Mouse (Mus musculus): Measurements from ENCODE around the gene Igdcc4. TPM values are rescaled to one million over a fixed set of nuclear protein-coding genes. Genes with fewer than 3 reads are reported as not detected.
A peak's percentile ranks its signal among the peaks of the same experiment; 100 is the strongest.

The Igdcc4 gene
- polyA plus RNA-seq, 1 experiment from 2014 or later: 10.9 TPM

DNA sequence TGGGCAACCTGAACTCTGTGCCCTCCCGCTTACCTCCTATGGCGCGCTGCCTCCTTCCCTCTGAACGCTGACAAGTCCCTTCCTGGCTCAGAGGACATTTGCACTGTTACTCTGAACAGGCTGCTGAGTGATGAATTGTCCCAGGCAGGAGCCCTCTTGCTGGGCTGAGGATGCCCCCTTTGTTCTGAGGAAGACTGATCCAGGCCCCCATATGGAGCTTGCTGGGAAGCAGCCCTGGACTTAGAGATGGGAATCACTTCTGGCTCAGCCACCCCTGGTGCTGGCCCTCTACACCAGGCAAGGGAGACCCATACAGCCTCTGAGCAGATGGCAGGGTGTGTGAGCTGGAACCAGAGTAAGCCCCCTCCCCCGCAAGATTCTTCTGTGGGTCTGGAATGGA lies 44.7 kb downstream of the Igdcc4 start:
- H3K9ac ChIP-seq (replicated peaks; ENCODE audit: low read length): no peak overlapping the region
- 0 out of 2 replicates have a peak, but pooled peaks cover 2% of the 10 kb centered on the region for H3K36me3 ChIP-seq (ENCODE audit: insufficient read depth, low read length)
- 78% methylated on average over 5 of the region's 5 CpGs for WGBS

DNA sequence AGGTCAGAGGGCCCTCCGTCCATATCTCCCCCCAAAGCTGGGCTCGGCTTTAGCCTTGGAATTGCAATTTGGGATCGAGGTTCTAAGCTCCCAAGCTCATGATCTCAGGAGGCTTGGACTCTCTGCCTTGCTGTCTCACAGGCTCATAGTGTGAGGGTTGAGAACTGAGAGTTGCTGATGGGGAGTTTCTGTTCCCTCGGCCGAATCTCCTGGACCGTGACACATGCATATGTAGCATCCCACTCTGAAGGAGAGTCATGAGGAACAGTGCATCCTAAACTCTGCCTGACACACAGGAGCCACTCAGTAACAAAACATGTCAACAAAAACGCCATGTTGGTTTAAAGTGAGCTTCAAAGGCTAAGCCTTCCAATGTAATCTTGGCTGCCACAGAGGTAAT lies 47.2 kb downstream of the Igdcc4 start:
- H3K36me3 ChIP-seq (ENCODE audit: insufficient read depth, low read length): 0 out of 2 replicates have a peak, but pooled peaks cover 2% of the 10 kb centered on the region
- H3K4me3 ChIP-seq (ENCODE audit: low read length): no peak overlapping the region
- no peak overlapping the region for H3K27ac ChIP-seq (ENCODE audit: low read length)
- H3K9me3 ChIP-seq (ENCODE audit: low read length): no peaks in the 10 kb centered on the region
- WGBS: 82% methylated on average over 7 of the region's 7 CpGs
- peaks cover 7% of the 10 kb centered on the region for H3K4me1 ChIP-seq (ENCODE audit: insufficient read depth, low read length)
- ATAC-seq (ENCODE audit: low FRiP score, low TSS enrichment): no peak
- H3K27me3 ChIP-seq (ENCODE audit: insufficient read depth, low read length): 0 out of 2 replicates have a peak, but pooled peaks cover under 1% of the 10 kb centered on the region
- H3K4me2 ChIP-seq (replicated peaks; ENCODE audit: low read depth, low read length): no peak overlapping the region
- H3K9ac ChIP-seq (replicated peaks; ENCODE audit: low read length): no peak overlapping the region

More for the DNA sequence above, 44.7 kb downstream of the Igdcc4 start:
- Histone ChIP-seq H3K4me3 (ENCODE audit: low read length) (no peak overlapping the region), H3K4me2 (replicated peaks; ENCODE audit: low read depth, low read length) (no peak overlapping the region), H3K27me3 (ENCODE audit: insufficient read depth, low read length) (0 out of 2 replicates have a peak, but pooled peaks cover 4% of the 10 kb centered on the region), H3K4me1 (ENCODE audit: insufficient read depth, low read length) (peaks cover 9% of the 10 kb centered on the region), H3K27ac (ENCODE audit: low read length) (no peak overlapping the region), H3K9me3 (ENCODE audit: low read length) (no peaks in the 10 kb centered on the region)
- no peak for ATAC-seq (ENCODE audit: low FRiP score, low TSS enrichment)

DNA sequence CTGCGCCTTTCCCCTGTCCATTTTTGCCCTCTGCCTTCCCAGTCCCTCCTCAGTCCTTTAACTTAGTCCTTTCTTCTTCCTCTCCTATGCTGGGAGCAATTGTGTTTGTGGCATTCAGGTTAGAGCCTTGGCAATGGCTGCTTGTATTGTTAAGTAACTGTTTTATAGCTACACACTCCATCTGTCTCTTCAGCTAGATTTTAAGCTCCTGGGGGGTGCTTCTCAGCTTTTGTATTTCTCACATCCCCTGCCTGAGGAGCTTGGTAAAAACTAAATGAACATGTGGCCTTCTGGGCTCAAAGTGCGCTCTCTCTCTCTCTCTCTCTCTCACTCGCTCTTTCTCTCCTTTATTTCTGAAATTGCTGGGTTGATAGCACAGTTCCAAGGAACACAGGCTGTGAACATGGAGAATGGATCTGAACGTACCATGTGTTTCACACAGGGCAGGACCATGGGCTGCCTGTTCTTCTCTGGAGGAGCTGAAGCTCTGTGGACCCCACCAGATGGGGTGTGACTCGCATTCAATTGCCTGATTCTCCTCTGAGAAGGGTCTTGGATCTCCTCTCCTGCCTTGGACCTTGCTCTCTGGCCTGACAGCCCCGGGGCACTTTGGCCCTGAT lies 51.5 kb downstream of the Igdcc4 start:
- Histone ChIP-seq H3K4me2 (replicated peaks; ENCODE audit: low read depth, low read length) (no peak overlapping the region), H3K9me3 (ENCODE audit: low read length) (no peaks in the 10 kb centered on the region), H3K4me3 (ENCODE audit: low read length) (no peak overlapping the region), H3K27me3 (ENCODE audit: insufficient read depth, low read length) (no peaks in the 10 kb centered on the region), H3K27ac (ENCODE audit: low read length) (peak overlapping the region; percentile 57), H3K36me3 (ENCODE audit: insufficient read depth, low read length) (no peaks in the 10 kb centered on the region), H3K4me1 (ENCODE audit: insufficient read depth, low read length) (peaks cover 47% of the 10 kb centered on the region), H3K9ac (replicated peaks; ENCODE audit: low read length) (0 out of 2 replicates have a peak overlapping the region, but pooled peaks have one; percentile 5)
- no peak for ATAC-seq (ENCODE audit: low FRiP score, low TSS enrichment)
- 53% methylated on average over 6 of the region's 6 CpGs for WGBS

DNA sequence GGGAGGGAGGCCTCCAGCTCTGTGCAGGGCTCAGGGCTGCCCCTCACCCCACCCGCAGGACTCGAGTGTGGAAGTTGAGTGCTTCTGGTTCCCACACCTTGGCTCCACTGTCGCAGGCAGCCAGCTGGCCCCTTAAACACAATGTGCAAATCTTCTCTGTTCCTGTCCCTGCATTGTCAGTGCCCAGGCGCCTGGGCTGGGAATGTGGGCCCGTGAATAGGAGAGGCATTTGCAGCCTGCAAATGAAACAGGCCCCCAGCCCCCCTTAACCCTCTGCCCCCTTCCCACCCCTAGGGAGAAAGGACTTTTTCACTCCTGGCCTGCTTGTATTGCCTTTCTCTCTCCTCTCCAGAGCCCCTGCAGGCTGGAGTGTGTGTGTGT lies 52.0 kb downstream of the Igdcc4 start:
- no peaks in the 10 kb centered on the region for H3K36me3 ChIP-seq (ENCODE audit: insufficient read depth, low read length)
- ATAC-seq (ENCODE audit: low FRiP score, low TSS enrichment): peak; percentile 66; the same call in 1 of the 2 replicates
- peaks cover 50% of the 10 kb centered on the region for H3K4me1 ChIP-seq (ENCODE audit: insufficient read depth, low read length)
- H3K4me2 ChIP-seq (replicated peaks; ENCODE audit: low read depth, low read length): no peak overlapping the region
- H3K9ac ChIP-seq (replicated peaks; ENCODE audit: low read length): 0 out of 2 replicates have a peak overlapping the region, but pooled peaks have one; percentile 5
- H3K27me3 ChIP-seq (ENCODE audit: insufficient read depth, low read length): no peaks in the 10 kb centered on the region
- H3K27ac ChIP-seq (ENCODE audit: low read length): peak overlapping the region; percentile 57
- no peak overlapping the region for H3K4me3 ChIP-seq (ENCODE audit: low read length)
- WGBS: 14% methylated on average over 5 of the region's 5 CpGs
- H3K9me3 ChIP-seq (ENCODE audit: low read length): no peaks in the 10 kb centered on the region

DNA sequence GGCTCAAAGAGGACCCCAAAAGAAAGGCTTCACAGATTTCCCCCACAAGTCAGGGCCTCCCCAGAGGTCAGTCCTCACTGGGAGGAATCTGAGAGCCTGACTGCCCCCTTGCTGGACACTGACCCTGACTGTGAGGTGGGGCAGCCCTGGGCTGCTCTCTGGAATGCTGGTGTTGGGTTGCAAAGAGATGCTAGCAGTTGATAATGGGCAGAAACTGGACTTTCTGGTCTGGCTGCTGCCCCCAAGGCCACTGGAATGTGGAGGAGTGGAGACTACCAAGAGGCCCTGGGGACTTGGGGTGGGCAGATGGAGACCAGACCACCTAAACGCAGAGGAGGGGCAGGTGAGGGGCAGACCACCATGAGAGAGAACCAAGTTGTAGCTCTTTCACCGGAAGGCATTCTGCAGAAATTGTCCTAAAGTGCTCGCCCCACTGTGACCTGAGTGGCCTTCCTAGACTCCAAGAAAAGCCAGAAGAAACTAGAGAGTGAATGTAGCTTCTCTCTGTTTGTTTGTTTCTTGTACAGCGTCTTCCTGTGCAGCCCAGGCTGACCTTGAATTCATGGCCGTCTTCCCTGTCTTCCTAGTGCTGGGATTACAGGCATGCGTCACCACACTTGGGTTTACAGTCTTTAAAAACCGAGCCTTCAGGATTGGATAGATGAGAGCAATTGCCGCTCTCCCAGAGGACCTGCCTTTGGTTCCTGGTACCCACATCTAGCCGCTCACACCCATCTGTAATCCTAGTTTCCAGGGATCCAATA lies 53.6 kb downstream of the Igdcc4 start:
- ATAC-seq (ENCODE audit: low FRiP score, low TSS enrichment): peak; percentile 72
- Histone ChIP-seq H3K36me3 (ENCODE audit: insufficient read depth, low read length) (no peaks in the 10 kb centered on the region), H3K9me3 (ENCODE audit: low read length) (no peaks in the 10 kb centered on the region), H3K9ac (replicated peaks; ENCODE audit: low read length) (no peak overlapping the region; the same call in 1 of the 2 replicates), H3K4me3 (ENCODE audit: low read length) (no peak overlapping the region), H3K4me1 (ENCODE audit: insufficient read depth, low read length) (peaks cover 50% of the 10 kb centered on the region), H3K27me3 (ENCODE audit: insufficient read depth, low read length) (no peaks in the 10 kb centered on the region), H3K4me2 (replicated peaks; ENCODE audit: low read depth, low read length) (peak overlapping the region; percentile 29; the same call in 1 of the 2 replicates), H3K27ac (ENCODE audit: low read length) (peak overlapping the region; percentile 90)
- WGBS: 46% methylated on average over 9 of the region's 9 CpGs

DNA sequence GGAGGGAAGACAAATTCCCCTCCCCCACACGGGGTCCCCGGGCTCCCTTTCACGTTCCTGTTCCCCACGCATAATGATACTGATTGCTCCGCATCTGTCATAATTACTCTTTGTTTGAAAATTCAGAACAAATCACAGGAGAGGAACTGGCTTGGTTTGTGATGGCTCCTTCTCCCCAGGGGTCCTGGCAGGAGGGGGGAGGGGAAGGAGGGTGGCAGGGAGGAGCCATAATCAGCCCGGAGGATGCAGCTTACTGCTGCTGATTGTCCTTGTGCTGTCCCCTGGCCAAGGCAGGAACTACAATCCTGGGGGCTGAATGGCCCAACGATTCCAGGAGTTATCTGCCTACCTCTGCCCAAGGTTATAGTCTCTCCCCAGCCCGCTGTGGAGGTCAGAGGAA lies 55.3 kb downstream of the Igdcc4 start:
- no peak for ATAC-seq (ENCODE audit: low FRiP score, low TSS enrichment)
- WGBS: 7% methylated on average over 8 of the region's 8 CpGs
- no peak overlapping the region; the same call in 1 of the 2 replicates for H3K9ac ChIP-seq (replicated peaks; ENCODE audit: low read length)
- H3K4me1 ChIP-seq (ENCODE audit: insufficient read depth, low read length): peaks cover 50% of the 10 kb centered on the region
- H3K27ac ChIP-seq (ENCODE audit: low read length): no peak overlapping the region
- H3K36me3 ChIP-seq (ENCODE audit: insufficient read depth, low read length): no peaks in the 10 kb centered on the region
- no peaks in the 10 kb centered on the region for H3K9me3 ChIP-seq (ENCODE audit: low read length)
- 0 out of 2 replicates have a peak overlapping the region, but pooled peaks have one; percentile 11 for H3K4me2 ChIP-seq (replicated peaks; ENCODE audit: low read depth, low read length)
- H3K27me3 ChIP-seq (ENCODE audit: insufficient read depth, low read length): peaks cover 9% of the 10 kb centered on the region
- no peak overlapping the region for H3K4me3 ChIP-seq (ENCODE audit: low read length)

DNA sequence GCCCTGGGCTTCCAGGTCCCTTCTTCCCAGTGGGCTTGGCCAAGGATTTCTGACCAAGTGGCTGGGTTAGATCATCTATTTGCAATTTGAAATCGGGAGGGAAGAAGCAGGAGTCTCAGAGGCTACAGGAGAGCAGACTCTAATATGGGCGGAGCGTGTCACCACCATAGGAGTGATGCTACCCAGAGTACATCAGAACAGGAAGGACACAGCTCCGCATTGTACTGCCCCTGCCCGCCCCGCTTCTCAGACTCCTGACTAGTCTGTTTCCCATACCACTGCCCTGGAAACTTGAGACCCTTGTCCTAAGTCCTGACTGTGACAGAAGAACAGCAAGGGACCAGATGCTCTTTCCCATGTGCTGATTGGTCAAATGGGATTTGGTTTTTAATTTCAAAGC lies 56.3 kb downstream of the Igdcc4 start:
- Histone ChIP-seq H3K9me3 (ENCODE audit: low read length) (no peaks in the 10 kb centered on the region), H3K27me3 (ENCODE audit: insufficient read depth, low read length) (peaks cover 15% of the 10 kb centered on the region), H3K9ac (replicated peaks; ENCODE audit: low read length) (no peak overlapping the region), H3K27ac (ENCODE audit: low read length) (no peak overlapping the region), H3K4me2 (replicated peaks; ENCODE audit: low read depth, low read length) (no peak overlapping the region), H3K4me1 (ENCODE audit: insufficient read depth, low read length) (peaks cover 54% of the 10 kb centered on the region), H3K36me3 (ENCODE audit: insufficient read depth, low read length) (no peaks in the 10 kb centered on the region), H3K4me3 (ENCODE audit: low read length) (no peak overlapping the region)
- WGBS: 51% methylated on average over 6 of the region's 6 CpGs
- no peak for ATAC-seq (ENCODE audit: low FRiP score, low TSS enrichment)

DNA sequence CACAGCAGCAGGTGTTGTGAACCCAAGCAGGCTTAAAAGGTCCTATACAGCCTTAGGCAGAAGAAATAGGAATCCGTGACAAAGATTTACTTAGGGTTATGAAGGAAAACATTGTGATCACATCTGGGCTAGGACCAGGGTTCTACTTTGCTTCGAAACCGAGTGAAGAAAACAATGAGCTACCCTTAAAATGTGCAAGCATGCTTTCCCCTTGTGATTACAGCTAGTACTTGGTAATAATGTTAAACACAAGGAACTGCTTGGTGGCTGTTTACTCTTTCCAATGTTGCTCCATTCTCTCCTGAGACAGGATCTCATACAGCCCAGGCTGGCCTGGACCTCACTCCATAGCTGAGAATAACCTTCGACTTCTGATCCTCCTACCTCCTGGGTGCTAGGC lies 59.9 kb downstream of the Igdcc4 start:
- Histone ChIP-seq H3K27ac (ENCODE audit: low read length) (no peak overlapping the region), H3K9ac (replicated peaks; ENCODE audit: low read length) (no peak overlapping the region), H3K27me3 (ENCODE audit: insufficient read depth, low read length) (peaks cover 20% of the 10 kb centered on the region), H3K36me3 (ENCODE audit: insufficient read depth, low read length) (no peaks in the 10 kb centered on the region), H3K9me3 (ENCODE audit: low read length) (no peaks in the 10 kb centered on the region), H3K4me1 (ENCODE audit: insufficient read depth, low read length) (peaks cover 33% of the 10 kb centered on the region), H3K4me3 (ENCODE audit: low read length) (no peak overlapping the region), H3K4me2 (replicated peaks; ENCODE audit: low read depth, low read length) (no peak overlapping the region)
- no peak for ATAC-seq (ENCODE audit: low FRiP score, low TSS enrichment)
- WGBS: 69% methylated on average over 4 of the region's 4 CpGs

DNA sequence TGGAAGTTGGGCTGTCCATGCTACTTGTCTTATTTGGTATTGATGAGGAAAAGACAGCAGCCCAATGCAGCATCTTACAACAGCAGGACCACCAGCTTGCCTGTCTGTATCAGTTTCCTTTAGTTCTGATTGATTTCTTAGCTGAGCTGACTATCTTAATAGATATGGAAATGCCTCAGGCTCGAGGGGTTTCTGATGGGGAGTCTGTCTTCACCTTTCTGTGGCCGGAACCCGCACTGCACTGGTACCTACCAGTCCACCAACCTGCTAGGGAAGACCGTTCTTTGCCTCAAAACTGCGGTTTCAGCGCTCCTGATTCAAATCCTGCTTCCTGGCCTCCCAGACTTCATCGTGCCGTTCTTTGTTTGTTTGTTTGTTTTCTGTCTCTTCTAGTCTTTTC lies 60.6 kb downstream of the Igdcc4 start:
- H3K9ac ChIP-seq (replicated peaks; ENCODE audit: low read length): no peak overlapping the region
- 44% methylated on average over 8 of the region's 8 CpGs for WGBS
- peaks cover 20% of the 10 kb centered on the region for H3K27me3 ChIP-seq (ENCODE audit: insufficient read depth, low read length)
- ATAC-seq (ENCODE audit: low FRiP score, low TSS enrichment): no peak
- H3K27ac ChIP-seq (ENCODE audit: low read length): no peak overlapping the region
- H3K4me2 ChIP-seq (replicated peaks; ENCODE audit: low read depth, low read length): no peak overlapping the region
- H3K9me3 ChIP-seq (ENCODE audit: low read length): no peaks in the 10 kb centered on the region
- H3K36me3 ChIP-seq (ENCODE audit: insufficient read depth, low read length): no peaks in the 10 kb centered on the region
- H3K4me1 ChIP-seq (ENCODE audit: insufficient read depth, low read length): peaks cover 30% of the 10 kb centered on the region
- no peak overlapping the region for H3K4me3 ChIP-seq (ENCODE audit: low read length)
